27 mouse cellular contexts compared by ENCODE assay signal in genomic region chr15:80304188-80304587, GRCm38 (mm10). TPM values are rescaled to one million over a fixed set of nuclear protein-coding genes. Genes with fewer than 3 reads are reported as not detected.
A peak's percentile ranks its signal among the peaks of the same experiment; 100 is the strongest.
DNase-seq lines count a peak whose midpoint lies in the region; ATAC-seq and TF ChIP-seq lines count a peak whose summit lies in the region.
"Had no signal": no experiment of that assay in that cellular context is flagged by ENCODE, and none has a peak within 500 bp of the region (broad histone marks: within the 10 kb centered on the region; RNA-seq: fewer than 3 reads in every experiment).

No protein-coding gene starts in this region.

- 26% methylated on average over 12 of the region's 12 CpGs for WGBS in cerebellum, adult 2 months
- 80% methylated on average over 12 of the region's 12 CpGs for WGBS in hindbrain, embryonic 10.5 days
- WGBS in hindbrain, embryonic 11.5 days = 82% methylated on average over 12 of the region's 12 CpGs
- 86% methylated on average over 12 of the region's 12 CpGs for WGBS in midbrain, embryonic 10.5 days
- 83% methylated on average over 12 of the region's 12 CpGs for WGBS in midbrain, embryonic 11.5 days

- no peak for TF ChIP-seq CTCF in cerebellum, adult 2 months (IDR thresholded peaks at IDR 0.05; ENCODE audit: borderline replicate concordance, insufficient read depth, low read depth, low read length)

- H3K27ac ChIP-seq in cerebellum, adult 2 months (ENCODE audit: insufficient read depth, low read length) = 0 out of 2 replicates have a peak overlapping the region, but pooled peaks have one; percentile 9
- 0 out of 2 replicates have a peak overlapping the region, but pooled peaks have one; percentile 10 for H3K27ac ChIP-seq in hindbrain, embryonic 10.5 days
- no peak overlapping the region for H3K27ac ChIP-seq in hindbrain, embryonic 11.5 days (ENCODE audit: low read depth, low read length)
- H3K27ac ChIP-seq in midbrain, embryonic 10.5 days (replicated peaks) = 0 out of 2 replicates have a peak overlapping the region, but pooled peaks have one; percentile 46
- H3K27ac ChIP-seq in midbrain, embryonic 11.5 days (ENCODE audit: low read depth, low read length) = no peak overlapping the region
- H3K27ac ChIP-seq: embryonic facial prominence, embryonic 13.5 days; embryonic facial prominence, embryonic 15.5 days; forebrain, embryonic 12.5 days had no signal

- peak in 1 of 2 experiments; percentile 46 for DNase-seq in cerebellum, adult 2 months
- no peak for DNase-seq in cerebellum, adult 18-20 months
- DNase-seq in hindbrain, embryonic 10.5 days (ENCODE audit: low spot score) = no peak
- DNase-seq in hindbrain, embryonic 11.5 days (ENCODE audit: low spot score) = no peak
- DNase-seq in midbrain, embryonic 10.5 days (ENCODE audit: low spot score) = no peak
- no peak for DNase-seq in midbrain, embryonic 11.5 days (ENCODE audit: low spot score, missing footprints)
- peak; percentile 65 for DNase-seq in brain, adult 2 months (ENCODE audit: low read depth, low spot score)
- DNase-seq in left cerebral cortex, postnatal 10 days (ENCODE audit: extremely low spot score in 1 of 2, low spot score in 2 of 2) = no peak
- DNase-seq: adrenal gland, adult 8-10 months; adrenal gland, postnatal 14 days; adrenal gland, postnatal 36 days; B cell, adult 2 months; cerebellum, adult 11 months; cerebellum, postnatal 14 days; embryo, embryonic 11 days had no signal

- ATAC-seq in hindbrain, embryonic 11.5 days (ENCODE audit: low FRiP score) = no peak
- no peak for ATAC-seq in midbrain, embryonic 11.5 days (ENCODE audit: low FRiP score)
- ATAC-seq: activated CD4-positive, CD25-positive, alpha-beta regulatory T cell, adult 4 months; CD4-positive, CD25-positive, alpha-beta regulatory T cell, adult 4 months; forebrain, embryonic 14.5 days; forebrain, embryonic 16.5 days had no signal

- H3K9ac ChIP-seq in hindbrain, embryonic 11.5 days (ENCODE audit: low read depth, low read length) = no peak overlapping the region
- no peak overlapping the region for H3K9ac ChIP-seq in midbrain, embryonic 11.5 days (ENCODE audit: low read length)
- H3K9ac ChIP-seq: embryonic facial prominence, embryonic 13.5 days; embryonic facial prominence, embryonic 15.5 days; forebrain, embryonic 12.5 days had no signal

- H3K36me3 ChIP-seq in hindbrain, embryonic 10.5 days = no peaks in the 10 kb centered on the region
- H3K36me3 ChIP-seq in hindbrain, embryonic 11.5 days (ENCODE audit: control insufficient read depth, insufficient read depth, low read length) = no peaks in the 10 kb centered on the region
- H3K36me3 ChIP-seq in midbrain, embryonic 10.5 days = no peaks in the 10 kb centered on the region
- H3K36me3 ChIP-seq in midbrain, embryonic 11.5 days (ENCODE audit: control insufficient read depth, insufficient read depth, low read length) = no peaks in the 10 kb centered on the region
- H3K36me3 ChIP-seq: embryonic facial prominence, embryonic 13.5 days; embryonic facial prominence, embryonic 15.5 days; forebrain, embryonic 10.5 days; forebrain, embryonic 12.5 days; G1E had no signal

- no peaks in the 10 kb centered on the region for H3K9me3 ChIP-seq in hindbrain, embryonic 10.5 days
- H3K9me3 ChIP-seq in hindbrain, embryonic 11.5 days (ENCODE audit: control insufficient read depth, low read length) = no peaks in the 10 kb centered on the region
- no peaks in the 10 kb centered on the region for H3K9me3 ChIP-seq in midbrain, embryonic 10.5 days (replicated peaks)
- no peaks in the 10 kb centered on the region for H3K9me3 ChIP-seq in midbrain, embryonic 11.5 days (ENCODE audit: control insufficient read depth, low read length)
- H3K9me3 ChIP-seq: embryonic facial prominence, embryonic 13.5 days; embryonic facial prominence, embryonic 15.5 days; forebrain, embryonic 10.5 days; forebrain, embryonic 12.5 days; G1E had no signal

- no peak for TF ChIP-seq POLR2A in cerebellum, adult 2 months (IDR thresholded peaks at IDR 0.05; ENCODE audit: borderline replicate concordance, insufficient read depth, low read length)

- no peaks in the 10 kb centered on the region for H3K27me3 ChIP-seq in cerebellum, adult 2 months (ENCODE audit: control insufficient read depth, insufficient read depth, low read length)
- H3K27me3 ChIP-seq in hindbrain, embryonic 10.5 days (ENCODE audit: insufficient read depth, poor library complexity, severe bottlenecking) = peaks cover 4% of the 10 kb centered on the region; the same call in 1 of the 2 replicates
- no peaks in the 10 kb centered on the region for H3K27me3 ChIP-seq in hindbrain, embryonic 11.5 days (ENCODE audit: control insufficient read depth, insufficient read depth, low read length)
- H3K27me3 ChIP-seq in midbrain, embryonic 10.5 days (ENCODE audit: low read depth, poor library complexity, severe bottlenecking) = peaks cover 12% of the 10 kb centered on the region; the same call in 1 of the 2 replicates
- H3K27me3 ChIP-seq in midbrain, embryonic 11.5 days (ENCODE audit: control insufficient read depth, insufficient read depth, low read length) = no peaks in the 10 kb centered on the region

- H3K4me3 ChIP-seq in cerebellum, adult 2 months (replicated peaks; ENCODE audit: insufficient read depth, low read depth, low read length) = no peak overlapping the region
- no peak overlapping the region for H3K4me3 ChIP-seq in hindbrain, embryonic 10.5 days
- no peak overlapping the region for H3K4me3 ChIP-seq in hindbrain, embryonic 11.5 days (ENCODE audit: low read depth, low read length)
- no peak overlapping the region for H3K4me3 ChIP-seq in midbrain, embryonic 10.5 days
- no peak overlapping the region for H3K4me3 ChIP-seq in midbrain, embryonic 11.5 days (ENCODE audit: low read depth, low read length)
- H3K4me3 ChIP-seq: embryonic facial prominence, embryonic 13.5 days; embryonic facial prominence, embryonic 15.5 days; erythroblast, embryonic 14.5 days; forebrain, embryonic 10.5 days; forebrain, embryonic 12.5 days had no signal

- intact Hi-C loops in left cerebral cortex, postnatal 10 days (cut with DNase I) = no loop called here

- H3K4me1 ChIP-seq in cerebellum, adult 2 months (ENCODE audit: control insufficient read depth, insufficient read depth, low read length) = peaks cover 45% of the 10 kb centered on the region
- H3K4me1 ChIP-seq in hindbrain, embryonic 10.5 days (replicated peaks) = peaks cover 16% of the 10 kb centered on the region
- no peaks in the 10 kb centered on the region for H3K4me1 ChIP-seq in hindbrain, embryonic 11.5 days (replicated peaks; ENCODE audit: control insufficient read depth, insufficient read depth, low read length)
- peaks cover 20% of the 10 kb centered on the region for H3K4me1 ChIP-seq in midbrain, embryonic 10.5 days
- H3K4me1 ChIP-seq in midbrain, embryonic 11.5 days (ENCODE audit: control insufficient read depth, insufficient read depth, low read length) = no peaks in the 10 kb centered on the region
- H3K4me1 ChIP-seq: embryonic facial prominence, embryonic 13.5 days; embryonic facial prominence, embryonic 15.5 days had no signal

- H3K4me2 ChIP-seq in hindbrain, embryonic 11.5 days (replicated peaks; ENCODE audit: low read depth, low read length) = no peak overlapping the region
- H3K4me2 ChIP-seq in midbrain, embryonic 11.5 days = no peak overlapping the region
- H3K4me2 ChIP-seq: embryonic facial prominence, embryonic 13.5 days; embryonic facial prominence, embryonic 15.5 days; forebrain, embryonic 12.5 days had no signal

RNA-seq across cellular contexts. Expression of gene Cacna1i, which starts 17.1 kb away (rescaled TPM):
- 20.8 and 22.0 TPM in 2 replicates for polyA plus RNA-seq in cerebellum, adult 2 months (2012; rRNA removed)
- polyA plus RNA-seq in hindbrain, embryonic 10.5 days (2016; fragmentation: Nextera tagmentation; extraction: Ambion mirVana) = 0.01 and 0.04 TPM in 2 replicates
- polyA plus RNA-seq in hindbrain, embryonic 11.5 days (2014; fragmentation: Nextera tagmentation; extraction: Ambion mirVana) = 0.14 and 0.74 TPM in 2 replicates
- 0.01 TPM in 1 of 2 replicates, not detected in the other for polyA plus RNA-seq in midbrain, embryonic 10.5 days (2016; fragmentation: Nextera tagmentation; extraction: Ambion mirVana)
- 0.03 and 0.05 TPM in 2 replicates for polyA plus RNA-seq in midbrain, embryonic 11.5 days (2014; fragmentation: Nextera tagmentation; extraction: Ambion mirVana)
- total RNA-seq in left cerebral cortex, postnatal 10 days (2021) = 10 to 100 TPM; 82.6 to 84.8 TPM
- total RNA-seq: common myeloid progenitor, adult 5-6 weeks had no signal
- polyA plus RNA-seq: CD4-positive, CD25-positive, alpha-beta regulatory T cell, adult 4 months; embryonic facial prominence, embryonic 11.5 days; embryonic facial prominence, embryonic 13.5 days; erythroblast, embryonic 14.5 days; G1E had no signal

RNA-seq across cellular contexts. Expression of gene Rps19bp1, which starts 40.1 kb away (rescaled TPM):
- polyA plus RNA-seq in cerebellum, adult 2 months (2012; rRNA removed) = 34.3 and 38.6 TPM in 2 replicates
- polyA plus RNA-seq in hindbrain, embryonic 10.5 days (2016; fragmentation: Nextera tagmentation; extraction: Ambion mirVana) = 67.4 TPM in 2 replicates
- 68.0 and 71.4 TPM in 2 replicates for polyA plus RNA-seq in hindbrain, embryonic 11.5 days (2014; fragmentation: Nextera tagmentation; extraction: Ambion mirVana)
- polyA plus RNA-seq in midbrain, embryonic 10.5 days (2016; fragmentation: Nextera tagmentation; extraction: Ambion mirVana) = 61.7 and 69.7 TPM in 2 replicates
- polyA plus RNA-seq in midbrain, embryonic 11.5 days (2014; fragmentation: Nextera tagmentation; extraction: Ambion mirVana) = 70.9 and 75.4 TPM in 2 replicates
- total RNA-seq in left cerebral cortex, postnatal 10 days (2021) = 10 to 100 TPM; 41.5 to 47.5 TPM

RNA-seq across cellular contexts. Expression of gene Atf4, which starts 49.2 kb away (rescaled TPM):
- 216 and 242 TPM in 2 replicates for polyA plus RNA-seq in cerebellum, adult 2 months (2012; rRNA removed)
- 111 TPM in 2 replicates for polyA plus RNA-seq in hindbrain, embryonic 10.5 days (2016; fragmentation: Nextera tagmentation; extraction: Ambion mirVana)
- 140 and 145 TPM in 2 replicates for polyA plus RNA-seq in hindbrain, embryonic 11.5 days (2014; fragmentation: Nextera tagmentation; extraction: Ambion mirVana)
- polyA plus RNA-seq in midbrain, embryonic 10.5 days (2016; fragmentation: Nextera tagmentation; extraction: Ambion mirVana) = 114 and 118 TPM in 2 replicates
- 137 and 144 TPM in 2 replicates for polyA plus RNA-seq in midbrain, embryonic 11.5 days (2014; fragmentation: Nextera tagmentation; extraction: Ambion mirVana)
- 100 to 1,000 TPM; 100 to 110 TPM for total RNA-seq in left cerebral cortex, postnatal 10 days (2021)

Comparison
In these comparisons a context has a peak if more than half of its experiments do, and no peak if none do; other contexts are left out.
1. H3K27ac ChIP-seq: peak in cerebellum, adult 2 months (single experiment), hindbrain, embryonic 10.5 days (single experiment) and midbrain, embryonic 10.5 days (single experiment); none in hindbrain, embryonic 11.5 days (single experiment) and midbrain, embryonic 11.5 days (single experiment).
2. RNA of gene Cacna1i, which starts 17.1 kb away (polyA plus RNA-seq): 20.8 to 22.0 TPM in cerebellum, adult 2 months; 0.14 to 0.74 TPM in hindbrain, embryonic 11.5 days, 0.03 to 0.05 TPM in midbrain, embryonic 11.5 days, 0.01 to 0.04 TPM in hindbrain, embryonic 10.5 days and 0.01 TPM in midbrain, embryonic 10.5 days; every median in the first group is over 10 times any median in the second.